Mouse (Mus musculus) T-helper 17 cell (primary cell): ENCODE data around the gene Zxdc.

Experiments used
- in situ Hi-C, 2 experiments: fragments of 300-600 bp; cut with MboI, MseI; formaldehyde crosslinking; loops; 1 replicate in 1 of 2; 2 replicates in 1 of 2; pipeline ENCODE4 v1.15.1; 2025; ENCODE audit warnings: high pct_unique_total_duplicates in 2 of 2

The Zxdc gene

DNA sequence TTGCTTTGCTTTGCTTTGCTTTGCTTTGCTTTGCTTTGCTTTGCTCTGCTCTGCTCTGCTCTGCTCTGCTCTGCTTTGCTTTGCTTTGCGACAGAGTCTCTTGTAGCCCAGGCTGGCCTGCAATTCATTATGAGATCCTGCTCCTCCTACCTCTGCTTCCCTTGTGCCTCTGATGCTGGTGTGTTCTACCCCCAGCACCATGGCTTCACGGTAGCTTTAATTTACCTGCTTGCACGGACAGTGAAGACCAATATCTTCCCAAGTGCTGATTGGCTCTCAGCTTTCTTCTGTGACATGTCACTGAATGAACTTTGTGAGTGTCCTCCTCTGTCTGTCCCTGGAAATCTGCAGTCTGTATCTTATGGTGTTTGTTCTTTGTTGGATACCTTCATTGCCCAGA is 67.7 kb downstream of the Zxdc start:
- in situ Hi-C loops, result no loop called here

DNA sequence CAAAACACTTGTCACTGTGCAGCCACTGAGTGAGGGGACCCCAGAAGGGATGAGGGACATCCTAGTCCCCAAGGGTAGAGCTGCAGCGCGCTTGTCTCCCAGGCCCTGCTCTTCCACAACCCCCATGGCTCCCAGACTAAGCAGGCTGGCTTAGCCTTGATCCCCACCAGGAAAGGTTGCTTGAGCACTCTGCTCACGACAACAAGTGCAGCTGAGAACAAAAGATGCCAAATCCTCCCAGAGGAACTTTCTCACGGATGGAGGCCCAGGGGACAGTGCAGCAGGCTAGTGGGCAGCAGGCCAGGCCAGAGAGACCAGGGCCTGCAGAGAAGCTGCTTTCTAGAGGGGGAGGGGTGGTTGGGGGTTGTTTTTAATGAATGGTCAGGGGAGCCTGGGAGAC is 77.6 kb downstream of the Zxdc start:
- in situ Hi-C loops, result loop anchor here in 1 of 2 experiments (5.0 kb wide), 1 partner anchor 35 kb away; no protein-coding TSS in a partner anchor

DNA sequence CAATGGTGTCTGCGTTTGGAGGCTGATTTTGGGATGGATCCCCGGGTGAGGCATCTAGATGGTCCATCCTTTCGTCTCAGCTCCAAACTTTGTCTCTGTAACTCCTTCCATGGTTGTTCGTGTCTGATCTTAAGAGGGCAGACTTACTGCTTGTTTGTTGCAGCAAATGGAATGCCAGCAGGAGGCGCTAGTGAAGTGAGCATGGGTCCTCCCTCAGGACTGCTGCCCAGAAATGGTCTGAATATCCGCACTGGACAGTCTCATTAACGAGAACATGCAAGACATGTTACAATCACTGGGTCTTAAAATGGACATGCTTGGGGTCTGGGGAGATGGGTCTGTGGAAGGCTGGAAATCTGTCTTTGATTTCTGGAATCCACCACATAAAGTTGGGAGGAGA is 80.9 kb downstream of the Zxdc start:
- in situ Hi-C loops, result loop anchor here in 1 of 2 experiments (5.0 kb wide), 1 partner anchor 47 kb away; no protein-coding TSS in a partner anchor

DNA sequence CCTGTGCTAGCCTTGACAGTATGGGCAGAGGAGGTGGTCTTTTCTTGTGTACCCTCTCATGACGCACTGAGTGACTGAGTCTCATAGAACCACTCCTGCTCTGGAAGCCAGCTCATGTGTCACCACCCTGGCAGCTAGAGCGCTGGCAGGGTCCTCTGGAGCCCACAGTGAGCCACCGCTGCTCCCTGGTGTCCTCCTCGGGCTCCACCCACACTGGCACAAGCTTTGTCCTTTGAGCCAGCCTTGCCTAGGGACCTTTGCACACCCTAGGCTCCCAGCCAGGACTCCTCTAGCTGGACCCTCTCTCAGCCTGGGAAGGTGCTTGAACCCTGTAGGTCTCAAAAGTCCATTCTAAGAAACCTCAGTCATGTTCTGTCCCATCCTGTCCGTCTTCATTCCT is 81.4 kb downstream of the Zxdc start:
- in situ Hi-C loops, result loop anchor here in 1 of 2 experiments (5.0 kb wide), 1 partner anchor 47 kb away; no protein-coding TSS in a partner anchor

DNA sequence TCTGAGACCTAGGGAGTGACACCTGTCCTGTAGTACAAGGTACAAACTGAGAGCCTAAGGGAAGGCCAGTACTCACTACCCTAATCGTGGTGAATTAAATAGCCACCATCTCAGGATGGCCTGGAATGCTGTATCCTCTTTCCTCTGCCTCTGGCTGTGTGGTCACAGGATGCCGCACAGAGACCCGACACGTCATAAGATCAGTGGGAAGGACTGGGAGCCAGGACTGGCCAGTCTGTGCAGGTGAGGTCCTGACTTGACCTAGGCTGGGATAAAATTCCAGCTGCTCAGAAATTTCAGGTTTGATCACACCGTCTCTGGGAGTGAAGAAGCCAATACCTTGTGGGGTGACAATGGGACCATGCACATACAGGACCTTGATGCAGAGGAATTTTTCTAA is 82.2 kb downstream of the Zxdc start:
- in situ Hi-C loops, result loop anchor here in 1 of 2 experiments (5.0 kb wide), 1 partner anchor 46 kb away; no protein-coding TSS in a partner anchor

DNA sequence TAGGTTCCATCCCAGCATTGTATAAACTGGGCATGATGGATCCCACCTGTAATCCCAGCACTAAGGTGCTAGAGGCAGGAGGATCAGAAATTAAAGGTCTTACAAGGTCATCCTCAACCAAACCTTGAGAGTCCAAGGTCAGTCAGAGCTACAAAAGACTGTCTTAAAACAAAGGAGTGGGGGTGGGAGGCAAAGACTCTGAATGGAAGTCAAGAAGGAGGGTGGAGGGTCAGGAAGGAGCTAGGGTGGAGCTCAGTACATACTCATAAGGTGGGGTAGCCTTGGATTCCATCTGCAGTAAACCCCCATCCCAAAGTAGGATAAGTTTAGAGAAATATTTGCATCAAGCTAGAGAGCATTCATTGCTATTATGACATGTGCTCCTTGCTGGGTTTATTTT is 83.3 kb downstream of the Zxdc start:
- in situ Hi-C loops, result loop anchor here in 1 of 2 experiments (5.0 kb wide), 1 partner anchor 45 kb away; no protein-coding TSS in a partner anchor
